Mouse (Mus musculus): Measurements from ENCODE around the gene Rpl27a. TPM values are rescaled to one million over a fixed set of nuclear protein-coding genes. Genes with fewer than 3 reads are reported as not detected.

The Rpl27a gene
- 140 and 145 TPM in 2 replicates for polyA plus RNA-seq (2015; fragmentation: Nextera tagmentation; extraction: Ambion mirVana)

DNA sequence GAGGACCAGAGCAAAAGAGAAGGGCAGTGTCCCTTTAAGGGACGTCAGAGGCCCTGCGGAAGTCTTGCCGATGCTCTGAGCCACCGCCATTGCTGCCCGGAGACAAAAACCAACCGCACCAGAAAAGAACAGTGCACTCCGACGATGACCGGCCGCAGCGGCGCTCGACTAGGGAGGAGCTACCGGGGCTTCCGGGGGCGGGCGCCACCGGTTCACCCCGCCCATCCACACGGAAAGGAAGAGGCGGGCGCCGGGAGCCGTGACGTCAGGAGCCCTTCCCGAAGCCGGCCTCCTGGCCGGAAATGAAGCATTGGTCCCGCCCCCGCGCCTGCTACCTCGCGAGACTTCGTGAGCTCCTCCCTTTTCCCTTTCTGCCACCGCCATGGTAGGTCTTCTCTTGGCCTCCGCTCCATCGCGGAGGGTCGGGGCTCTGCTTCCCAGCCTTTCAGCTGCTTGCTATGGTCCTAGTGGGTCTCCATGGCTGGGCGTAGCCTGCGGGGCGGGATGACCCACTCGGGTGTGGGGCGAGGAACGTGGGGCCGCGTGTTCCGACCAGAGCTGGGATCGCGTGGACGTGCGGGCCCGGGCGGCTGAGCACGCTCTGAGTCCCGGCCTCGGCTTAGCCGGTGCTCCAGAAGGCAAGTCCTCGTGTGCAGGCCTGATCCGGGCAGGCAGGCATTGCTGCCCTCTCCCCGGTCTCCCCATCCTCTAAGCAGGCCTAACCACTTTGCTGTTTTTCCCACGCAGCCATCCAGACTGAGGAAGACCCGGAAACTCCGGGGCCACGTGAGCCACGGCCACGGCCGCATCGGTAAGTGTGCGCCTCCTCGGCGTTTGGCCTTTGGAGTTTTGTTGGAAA, at the start of gene Rpl27a:
TSS of gene Rpl27a (plus strand) at position 310 of the 859 bp plus-strand sequence.
- H3K36me3 ChIP-seq = peaks cover 28% of the 10 kb centered on the region
- peak within 1 kb of the TSS; percentile 89 for H3K4me2 ChIP-seq (replicated peaks)
- H3K4me3 ChIP-seq (replicated peaks) = peak within 1 kb of the TSS; percentile 98
- under 1% methylated on average over 72 of the region's 72 CpGs for WGBS
- ATAC-seq (ENCODE audit: insufficient number of reproducible peaks, low FRiP score, low TSS enrichment, low read depth) = peak; percentile 93
- peak within 1 kb of the TSS; percentile 99 for H3K27ac ChIP-seq (replicated peaks)
- H3K4me1 ChIP-seq = peaks cover 39% of the 10 kb centered on the region
- no peaks in the 10 kb centered on the region for H3K9me3 ChIP-seq (replicated peaks)
- no peaks in the 10 kb centered on the region for H3K27me3 ChIP-seq
- peak within 1 kb of the TSS; percentile 100 for H3K9ac ChIP-seq

DNA sequence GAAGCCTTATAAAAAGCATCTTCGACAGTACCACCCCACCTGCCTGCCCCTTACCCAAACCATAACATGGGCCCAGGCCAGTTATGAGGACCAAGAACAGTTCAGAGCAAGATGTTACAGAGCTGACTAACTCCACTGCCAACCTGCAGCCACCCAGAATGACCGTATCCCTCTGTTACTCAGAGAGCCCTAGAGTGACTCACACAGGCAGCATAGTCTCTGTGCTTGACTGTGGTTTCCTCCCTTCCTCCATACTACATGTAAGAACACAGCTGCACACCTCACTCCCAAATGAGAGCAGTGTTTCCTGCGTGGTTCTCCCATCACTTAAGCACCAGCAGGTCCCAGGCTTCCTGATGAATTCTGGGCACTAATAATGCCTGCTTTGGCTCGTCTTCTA, 48.2 kb upstream of the Rpl27a start:
- no peak overlapping the region for H3K4me3 ChIP-seq (replicated peaks)
- no peaks in the 10 kb centered on the region for H3K4me1 ChIP-seq
- no peaks in the 10 kb centered on the region for H3K36me3 ChIP-seq
- no peaks in the 10 kb centered on the region for H3K9me3 ChIP-seq (replicated peaks)
- WGBS = 60% methylated on average over 4 of the region's 4 CpGs
- ATAC-seq (ENCODE audit: insufficient number of reproducible peaks, low FRiP score, low TSS enrichment, low read depth) = no peak
- H3K27me3 ChIP-seq = no peaks in the 10 kb centered on the region
- H3K4me2 ChIP-seq (replicated peaks) = no peak overlapping the region
- no peak overlapping the region for H3K27ac ChIP-seq (replicated peaks)
- no peak overlapping the region for H3K9ac ChIP-seq

DNA sequence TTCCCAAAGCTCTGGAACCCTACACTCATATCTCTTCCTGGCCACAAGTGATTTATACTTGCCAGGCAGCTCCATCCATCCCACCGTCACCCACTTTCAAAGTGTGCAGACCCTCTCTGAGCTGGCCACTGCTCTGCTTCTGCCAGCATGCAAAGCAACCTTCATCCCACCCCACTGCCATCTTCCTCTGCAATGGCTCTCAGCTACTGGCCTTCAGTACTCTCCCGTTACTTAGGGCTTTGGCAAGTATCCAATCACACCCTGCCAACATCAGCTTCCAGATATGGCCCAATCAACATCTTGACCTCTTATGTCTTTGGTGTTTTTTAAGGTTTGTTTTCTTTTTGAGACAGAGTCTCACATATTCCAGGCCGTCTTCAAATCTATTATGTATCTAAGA, 41.0 kb upstream of the Rpl27a start:
- Histone ChIP-seq H3K4me2 (replicated peaks) (no peak overlapping the region), H3K4me3 (replicated peaks) (no peak overlapping the region), H3K36me3 (no peaks in the 10 kb centered on the region), H3K9me3 (replicated peaks) (no peaks in the 10 kb centered on the region), H3K9ac (no peak overlapping the region), H3K27ac (replicated peaks) (no peak overlapping the region), H3K4me1 (no peaks in the 10 kb centered on the region), H3K27me3 (no peaks in the 10 kb centered on the region)
- 85% methylated on average over 3 of the region's 3 CpGs for WGBS
- ATAC-seq (ENCODE audit: insufficient number of reproducible peaks, low FRiP score, low TSS enrichment, low read depth) = no peak

DNA sequence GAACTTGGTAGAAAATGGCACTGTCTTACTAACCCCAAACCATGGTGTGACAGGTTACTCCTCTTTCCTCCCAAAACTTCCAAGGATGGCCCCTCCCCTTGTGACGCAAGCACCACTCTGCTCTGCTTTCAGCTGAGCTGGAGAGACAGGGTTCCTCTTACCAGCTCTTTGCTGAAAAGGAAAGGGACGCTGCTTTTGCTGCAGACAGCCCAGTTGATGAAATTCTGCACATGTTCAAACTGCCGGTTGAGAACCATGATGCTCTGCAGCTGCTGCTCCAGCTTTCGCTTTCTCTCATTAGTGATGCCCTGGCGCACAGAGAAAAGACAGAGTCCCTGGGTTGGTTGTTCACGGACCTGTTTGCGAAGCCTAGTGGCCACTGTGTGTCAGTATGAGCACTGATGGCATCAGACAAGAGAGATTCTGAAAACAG, 38.2 kb upstream of the Rpl27a start:
- peak overlapping the region; percentile 15; the same call in 1 of the 2 replicates for H3K4me2 ChIP-seq (replicated peaks)
- H3K4me3 ChIP-seq (replicated peaks) = no peak overlapping the region
- no peaks in the 10 kb centered on the region for H3K9me3 ChIP-seq (replicated peaks)
- ATAC-seq (ENCODE audit: insufficient number of reproducible peaks, low FRiP score, low TSS enrichment, low read depth) = no peak
- H3K4me1 ChIP-seq = no peaks in the 10 kb centered on the region
- no peaks in the 10 kb centered on the region for H3K27me3 ChIP-seq
- H3K36me3 ChIP-seq = no peaks in the 10 kb centered on the region
- no peak overlapping the region for H3K27ac ChIP-seq (replicated peaks)
- H3K9ac ChIP-seq = no peak overlapping the region
- 25% methylated on average over 7 of the region's 7 CpGs for WGBS

DNA sequence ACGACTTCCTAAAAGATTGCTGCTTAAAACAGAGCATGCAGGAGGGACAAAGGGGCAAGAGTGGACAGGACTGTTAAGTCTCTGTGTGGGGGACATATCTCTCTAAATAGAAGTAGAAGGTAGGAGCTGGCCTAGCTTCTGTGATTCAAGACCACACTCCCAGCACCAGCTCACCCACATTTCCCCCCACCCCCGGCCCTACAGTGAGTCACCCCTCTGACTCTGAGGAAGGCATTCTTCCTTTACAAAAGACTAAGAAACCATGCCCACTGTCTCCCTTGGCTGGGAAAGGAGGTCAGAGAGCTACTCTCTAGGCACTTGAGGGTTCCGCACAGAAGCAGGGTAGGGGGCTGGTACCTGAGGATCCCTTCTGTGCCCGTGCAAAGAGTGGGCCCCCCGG, 34.7 kb upstream of the Rpl27a start:
- no peak overlapping the region for H3K9ac ChIP-seq
- no peaks in the 10 kb centered on the region for H3K27me3 ChIP-seq
- no peak overlapping the region for H3K4me3 ChIP-seq (replicated peaks)
- H3K4me1 ChIP-seq = no peaks in the 10 kb centered on the region
- H3K9me3 ChIP-seq (replicated peaks) = no peaks in the 10 kb centered on the region
- H3K27ac ChIP-seq (replicated peaks) = no peak overlapping the region
- no peak overlapping the region for H3K4me2 ChIP-seq (replicated peaks)
- 69% methylated on average over 5 of the region's 5 CpGs for WGBS
- ATAC-seq (ENCODE audit: insufficient number of reproducible peaks, low FRiP score, low TSS enrichment, low read depth) = no peak
- H3K36me3 ChIP-seq = no peaks in the 10 kb centered on the region

DNA sequence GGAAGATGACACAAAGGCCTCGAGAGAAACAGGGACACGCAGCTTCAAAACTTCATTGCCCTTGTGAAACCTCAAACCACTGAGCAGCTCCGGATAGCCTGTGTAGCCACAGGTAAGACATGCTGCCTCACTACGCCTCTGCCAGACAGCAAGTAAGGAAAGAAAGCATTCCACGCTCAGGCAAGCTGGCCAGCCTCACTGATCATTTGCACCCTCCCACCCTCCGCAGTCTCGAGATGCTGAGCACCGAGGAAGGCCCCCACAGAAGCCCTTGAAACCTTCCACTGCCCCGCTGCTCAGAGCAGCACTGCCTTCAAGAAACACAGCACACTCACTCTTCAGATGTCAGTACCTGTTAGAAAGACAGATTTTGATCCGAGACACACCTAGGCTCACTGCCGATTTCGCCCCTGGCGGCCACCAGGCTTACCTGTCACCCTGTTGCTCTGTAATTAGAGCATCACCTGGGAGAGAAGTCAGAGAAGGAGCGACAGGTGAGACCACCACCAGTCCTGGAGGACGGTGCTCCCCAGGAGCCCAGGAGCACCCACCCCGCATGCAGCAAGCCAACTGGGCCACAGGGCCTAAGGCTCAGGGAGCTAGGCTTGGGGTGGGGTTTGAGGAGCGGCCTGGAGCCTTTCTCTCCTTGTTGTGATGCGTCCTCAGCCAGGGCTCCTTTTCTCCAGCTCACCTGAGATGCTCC, 26.2 kb upstream of the Rpl27a start:
- Histone ChIP-seq H3K27me3 (peaks cover 3% of the 10 kb centered on the region; the same call in 1 of the 2 replicates), H3K9me3 (replicated peaks) (no peaks in the 10 kb centered on the region), H3K36me3 (no peaks in the 10 kb centered on the region), H3K4me2 (replicated peaks) (no peak overlapping the region), H3K27ac (replicated peaks) (no peak overlapping the region), H3K9ac (no peak overlapping the region), H3K4me1 (peaks cover 12% of the 10 kb centered on the region; the same call in 1 of the 2 replicates), H3K4me3 (replicated peaks) (no peak overlapping the region)
- 46% methylated on average over 18 of the region's 18 CpGs for WGBS
- no peak for ATAC-seq (ENCODE audit: insufficient number of reproducible peaks, low FRiP score, low TSS enrichment, low read depth)

DNA sequence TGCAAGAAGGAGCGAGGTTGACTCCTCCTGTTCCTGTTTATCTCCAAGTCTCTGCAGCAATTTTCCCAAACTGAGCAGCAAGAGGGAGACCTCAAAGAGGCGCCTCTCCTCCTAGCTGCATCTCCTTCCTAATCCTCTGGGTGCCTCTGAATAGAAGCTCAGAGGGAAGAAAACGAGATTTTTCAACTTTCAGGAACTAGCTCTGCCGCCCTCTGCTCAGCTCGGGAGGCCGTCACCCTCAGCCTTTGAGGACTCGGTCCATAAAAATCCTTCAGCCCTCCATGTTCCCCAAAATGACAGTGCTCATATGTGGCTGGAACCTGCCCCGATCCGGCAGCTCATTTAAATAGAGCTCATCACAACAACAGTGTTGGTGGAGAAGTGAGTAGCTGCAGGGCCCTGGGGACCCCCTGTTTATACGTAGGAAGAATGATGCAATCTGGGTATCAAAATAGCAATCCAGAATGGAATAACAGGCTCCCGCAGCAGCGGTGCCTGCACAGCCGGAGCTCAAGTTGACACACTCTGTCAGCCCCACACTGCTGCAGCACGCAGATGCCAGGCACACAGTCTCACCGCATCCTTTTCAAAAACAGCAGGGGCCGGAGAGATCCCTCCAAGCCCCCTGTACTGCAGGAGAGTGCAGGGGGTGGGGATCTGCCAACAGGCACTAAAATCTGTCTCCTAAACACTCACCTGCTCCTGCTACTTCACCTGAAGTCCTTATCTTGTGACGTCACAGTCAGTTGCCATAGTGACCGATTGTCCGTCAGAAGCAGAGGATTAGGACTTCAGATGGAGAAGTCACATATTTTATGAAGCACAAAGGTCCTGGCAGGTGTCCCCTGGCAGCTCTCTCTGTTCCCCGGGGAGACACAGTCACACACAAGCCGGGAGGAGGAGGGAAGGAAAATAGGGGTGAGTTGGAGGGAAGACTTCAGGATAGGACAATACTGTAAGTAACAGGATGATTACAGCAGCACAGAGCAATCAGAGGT, 25.3 kb upstream of the Rpl27a start:
- H3K4me3 ChIP-seq (replicated peaks) = peak overlapping the region; percentile 19; the same call in 1 of the 2 replicates

DNA sequence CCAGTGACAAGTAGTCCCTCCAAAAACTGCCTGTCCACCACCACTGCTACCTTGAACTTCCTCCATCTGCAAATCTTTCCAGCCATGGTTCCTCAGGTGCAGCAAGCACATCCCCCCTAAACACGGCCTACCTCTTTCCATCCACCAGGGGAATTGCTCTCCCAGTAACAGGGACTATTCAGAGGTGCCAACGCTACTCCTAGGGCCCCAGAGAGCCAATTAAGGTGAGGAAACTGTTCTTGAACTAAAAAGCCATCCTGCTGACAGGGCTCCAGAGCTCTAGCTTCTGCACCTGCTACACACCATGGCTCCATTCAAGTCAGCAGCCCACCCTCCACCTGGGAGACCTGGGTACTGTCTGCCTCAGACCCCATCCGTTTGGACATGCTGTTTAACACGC, 21.4 kb upstream of the Rpl27a start:
- H3K27ac ChIP-seq (replicated peaks) = no peak overlapping the region
- peaks cover 3% of the 10 kb centered on the region; the same call in 1 of the 2 replicates for H3K27me3 ChIP-seq
- H3K9ac ChIP-seq = no peak overlapping the region
- WGBS = 51% methylated on average over 4 of the region's 4 CpGs
- no peak overlapping the region for H3K4me3 ChIP-seq (replicated peaks)
- H3K4me1 ChIP-seq = peaks cover 12% of the 10 kb centered on the region; the same call in 1 of the 2 replicates
- H3K36me3 ChIP-seq = no peaks in the 10 kb centered on the region
- peak; percentile 53; the same call in 1 of the 2 replicates for ATAC-seq (ENCODE audit: insufficient number of reproducible peaks, low FRiP score, low TSS enrichment, low read depth)
- H3K9me3 ChIP-seq (replicated peaks) = no peaks in the 10 kb centered on the region
- H3K4me2 ChIP-seq (replicated peaks) = no peak overlapping the region

More for the DNA sequence above, 25.3 kb upstream of the Rpl27a start:
- Histone ChIP-seq H3K27ac (replicated peaks) (no peak overlapping the region), H3K4me2 (replicated peaks) (peak overlapping the region; percentile 39), H3K27me3 (peaks cover 3% of the 10 kb centered on the region; the same call in 1 of the 2 replicates), H3K4me1 (peaks cover 12% of the 10 kb centered on the region; the same call in 1 of the 2 replicates), H3K9me3 (replicated peaks) (no peaks in the 10 kb centered on the region), H3K9ac (no peak overlapping the region), H3K36me3 (no peaks in the 10 kb centered on the region)
- WGBS = 9% methylated on average over 21 of the region's 21 CpGs
- ATAC-seq (ENCODE audit: insufficient number of reproducible peaks, low FRiP score, low TSS enrichment, low read depth) = peak; percentile 52; the same call in 1 of the 2 replicates

DNA sequence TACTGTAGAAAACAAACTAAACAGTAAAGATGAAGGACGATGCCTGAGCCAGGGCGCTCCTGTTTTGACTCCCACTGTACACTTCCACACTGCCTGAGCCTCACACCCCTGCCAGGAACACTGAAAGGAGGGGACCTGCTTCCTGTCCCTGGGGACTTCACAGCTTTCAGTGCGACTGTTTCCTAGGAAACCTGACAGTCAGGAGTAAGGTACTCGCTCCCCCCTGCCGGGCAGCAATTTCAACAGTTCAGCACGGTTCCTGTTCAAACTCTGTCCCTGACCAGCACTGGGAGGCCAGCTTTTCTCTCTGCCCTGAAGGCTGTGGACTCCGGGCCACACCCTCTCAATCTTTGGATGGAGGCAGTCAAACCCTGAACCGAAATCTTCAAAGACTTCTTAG, 11.8 kb upstream of the Rpl27a start:
- Histone ChIP-seq H3K9ac (no peak overlapping the region), H3K27me3 (no peaks in the 10 kb centered on the region), H3K4me2 (replicated peaks) (no peak overlapping the region), H3K4me1 (0 out of 2 replicates have a peak, but pooled peaks cover 4% of the 10 kb centered on the region), H3K27ac (replicated peaks) (no peak overlapping the region; the same call in 1 of the 2 replicates), H3K36me3 (no peaks in the 10 kb centered on the region), H3K9me3 (replicated peaks) (no peaks in the 10 kb centered on the region), H3K4me3 (replicated peaks) (no peak overlapping the region)
- 9% methylated on average over 8 of the region's 8 CpGs for WGBS
- no peak; the same call in 1 of the 2 replicates for ATAC-seq (ENCODE audit: insufficient number of reproducible peaks, low FRiP score, low TSS enrichment, low read depth)

DNA sequence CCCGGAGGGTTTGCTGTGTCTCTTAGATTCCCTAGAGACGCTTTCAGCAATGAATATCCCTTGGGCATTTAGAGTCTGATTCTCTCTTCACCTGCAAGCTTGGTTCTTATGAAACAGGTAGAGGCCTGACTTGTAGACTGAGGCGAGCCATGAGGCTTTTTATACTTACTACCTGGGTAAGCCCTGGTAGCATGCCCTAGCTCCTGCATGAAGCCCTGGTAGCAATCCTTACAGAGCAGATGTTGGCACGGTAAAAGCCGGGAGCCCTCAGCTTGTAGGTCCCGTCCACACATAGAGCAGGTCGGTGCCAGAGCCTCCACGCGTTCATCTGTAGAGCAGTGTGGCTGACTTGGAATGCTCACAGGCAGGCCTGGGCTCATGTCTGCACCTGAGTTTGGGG, 11.4 kb upstream of the Rpl27a start:
- ATAC-seq (ENCODE audit: insufficient number of reproducible peaks, low FRiP score, low TSS enrichment, low read depth) = 0 out of 2 replicates have a peak, but pooled peaks have one; percentile 29
- H3K4me3 ChIP-seq (replicated peaks) = no peak overlapping the region
- no peak overlapping the region for H3K4me2 ChIP-seq (replicated peaks)
- H3K9ac ChIP-seq = no peak overlapping the region
- 0 out of 2 replicates have a peak, but pooled peaks cover 4% of the 10 kb centered on the region for H3K4me1 ChIP-seq
- H3K36me3 ChIP-seq = no peaks in the 10 kb centered on the region
- H3K27me3 ChIP-seq = no peaks in the 10 kb centered on the region
- H3K27ac ChIP-seq (replicated peaks) = no peak overlapping the region
- no peaks in the 10 kb centered on the region for H3K9me3 ChIP-seq (replicated peaks)
- WGBS = 29% methylated on average over 9 of the region's 9 CpGs

Data from embryonic facial prominence, embryonic 15.5 days (tissue).